Mouse (Mus musculus): ENCODE data around the gene Acsbg1. TPM values are rescaled to one million over a fixed set of nuclear protein-coding genes. Genes with fewer than 3 reads are reported as not detected.

The Acsbg1 gene
- total RNA-seq, 4 experiments from 2014 or later: 259 to 564 (median 438) TPM

DNA sequence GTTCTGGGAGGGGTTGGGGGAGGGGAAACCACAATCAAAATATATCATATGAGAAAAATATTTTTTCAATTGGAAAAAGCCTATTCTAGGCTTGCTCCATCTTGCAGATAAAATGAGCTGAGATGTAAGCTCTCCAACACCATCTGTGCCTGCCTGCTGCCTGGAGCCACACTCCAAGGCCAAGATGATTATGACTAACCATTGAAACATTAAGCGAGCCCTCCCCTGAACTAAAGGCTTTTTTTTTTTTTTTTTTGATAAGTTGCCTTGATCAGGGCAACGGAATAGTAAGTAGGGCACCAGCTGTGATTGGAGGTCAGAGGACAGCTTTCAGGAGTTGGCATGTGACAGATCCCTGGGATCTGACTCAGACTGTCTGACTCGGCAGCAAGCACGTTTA lies 6.8 kb upstream of the Acsbg1 start:
- DNase-seq: peak; percentile 48

DNA sequence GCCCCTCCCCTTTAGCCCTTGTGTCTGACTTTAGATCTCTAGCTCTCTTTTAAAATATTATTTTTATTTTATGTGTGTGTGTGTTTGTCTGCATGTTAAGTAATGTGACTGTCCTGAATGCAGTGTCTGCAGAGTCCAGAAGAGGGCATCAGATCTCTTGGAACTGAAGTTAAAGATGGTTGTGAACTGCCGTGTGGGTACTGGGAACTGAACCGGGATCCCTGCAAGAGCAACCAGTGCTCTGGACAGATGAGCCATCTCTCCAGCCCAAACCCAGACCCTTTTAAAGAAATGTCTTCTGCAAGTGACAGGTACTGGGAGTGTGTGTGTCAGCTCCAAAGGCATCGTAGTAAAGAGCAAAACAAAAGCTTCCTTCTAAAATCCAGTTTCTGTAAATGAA lies 4.4 kb upstream of the Acsbg1 start:
- DNase-seq: no peak

GRCm38 (mm10) chr9:54664358-54664757 lies 2.7 kb upstream of the Acsbg1 start:
- no peak for DNase-seq

DNA sequence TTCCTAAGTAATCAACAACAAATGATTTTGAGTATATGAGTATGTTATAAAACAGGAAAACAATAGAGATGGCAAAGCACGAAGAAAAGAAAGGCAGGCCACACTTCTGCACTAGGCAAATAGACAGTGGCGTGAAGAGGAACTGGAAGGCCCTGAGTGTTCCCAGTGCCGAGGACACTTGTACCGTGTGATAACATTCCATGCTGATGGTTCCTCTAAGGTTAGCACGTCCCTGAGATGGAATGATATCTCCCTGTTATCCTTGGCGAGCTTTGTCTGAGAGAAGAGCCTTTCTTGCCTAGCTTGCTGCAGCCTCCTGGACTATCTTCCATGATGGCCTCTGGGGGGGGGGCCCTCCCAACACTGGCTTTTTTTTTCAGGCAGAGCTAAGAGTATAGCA lies 2.9 kb downstream of the Acsbg1 start:
- peak; percentile 51 for DNase-seq

- DNase-seq: no peak
Measured at GRCm38 (mm10) chr9:54656402-54656801, 5.3 kb downstream of the Acsbg1 start.

DNA sequence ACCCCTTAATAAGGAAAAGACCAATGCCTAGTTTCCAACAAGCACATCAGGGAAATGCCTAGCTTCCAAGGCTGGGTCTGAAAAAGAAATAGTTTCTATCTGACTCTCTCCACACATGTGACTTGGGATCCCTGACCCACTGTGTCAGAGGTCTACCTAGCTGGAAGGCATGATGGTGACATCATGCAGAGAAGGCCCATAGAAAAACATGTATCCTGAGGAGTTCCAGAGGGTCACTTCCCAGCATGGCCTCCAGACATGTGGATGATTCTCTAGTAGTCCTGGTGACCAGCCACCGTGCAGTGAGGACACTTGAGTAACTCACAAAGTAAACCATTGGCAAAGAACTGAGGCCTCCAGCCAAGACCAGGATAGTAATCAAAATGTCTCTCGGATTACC lies 5.8 kb downstream of the Acsbg1 start:
- DNase-seq: no peak

DNA sequence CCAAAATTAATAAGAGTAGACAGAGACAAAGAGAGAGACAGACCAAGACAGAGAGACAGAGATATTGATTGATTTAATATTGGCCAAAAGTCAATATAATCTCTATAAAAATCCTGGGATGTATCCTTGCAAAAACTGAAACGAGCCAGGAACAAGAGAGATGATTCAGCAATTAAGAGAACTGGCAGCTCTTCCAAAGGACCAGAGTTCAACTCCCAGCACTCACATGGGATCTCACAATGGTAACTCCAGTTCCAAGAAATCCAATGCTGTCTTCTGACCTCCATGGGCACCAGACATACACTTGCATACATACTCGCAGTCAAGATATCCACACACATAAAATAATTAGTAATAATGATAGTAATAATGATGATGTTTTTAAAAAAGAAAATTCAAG lies 8.9 kb downstream of the Acsbg1 start:
- DNase-seq: no peak

DNA sequence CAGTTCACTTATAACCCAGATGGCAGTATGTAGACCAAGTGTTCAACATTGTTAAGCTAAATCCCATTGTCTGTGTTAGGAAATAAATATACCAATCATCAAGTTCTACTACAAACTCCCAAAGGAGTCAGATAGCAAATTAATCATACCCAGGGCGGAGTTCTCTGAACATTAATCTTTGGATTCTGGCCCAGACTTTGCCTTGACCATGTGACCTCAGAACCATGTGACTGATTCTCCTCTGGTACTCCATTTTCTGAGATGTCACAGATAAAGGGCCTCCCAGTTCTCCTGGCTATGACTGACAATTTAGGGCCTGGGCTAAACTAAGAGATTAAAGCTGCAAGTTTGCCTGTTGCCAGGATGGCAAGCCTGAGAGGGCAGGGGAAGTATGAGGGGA lies 12.3 kb downstream of the Acsbg1 start:
- peak; percentile 65 for DNase-seq

DNA sequence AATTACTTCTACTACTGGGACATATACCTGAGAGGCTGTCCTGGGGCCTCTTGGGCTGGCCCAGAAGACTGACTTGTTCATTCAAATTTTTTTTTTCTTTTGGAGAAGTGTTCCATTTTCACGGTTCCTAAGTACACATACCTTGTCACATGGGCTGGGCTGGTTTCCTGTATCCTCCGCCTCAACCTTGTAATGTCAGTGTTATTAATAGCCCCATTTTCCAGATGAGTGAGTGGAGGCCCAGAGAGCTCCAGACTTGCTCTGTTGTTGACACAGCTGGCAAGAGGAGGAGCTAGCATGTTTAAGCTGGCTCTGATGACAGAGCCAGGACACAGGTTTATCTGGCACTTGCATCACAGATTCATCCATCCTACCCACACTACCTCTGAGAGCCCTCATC lies 14.2 kb downstream of the Acsbg1 start:
- DNase-seq: no peak

DNA sequence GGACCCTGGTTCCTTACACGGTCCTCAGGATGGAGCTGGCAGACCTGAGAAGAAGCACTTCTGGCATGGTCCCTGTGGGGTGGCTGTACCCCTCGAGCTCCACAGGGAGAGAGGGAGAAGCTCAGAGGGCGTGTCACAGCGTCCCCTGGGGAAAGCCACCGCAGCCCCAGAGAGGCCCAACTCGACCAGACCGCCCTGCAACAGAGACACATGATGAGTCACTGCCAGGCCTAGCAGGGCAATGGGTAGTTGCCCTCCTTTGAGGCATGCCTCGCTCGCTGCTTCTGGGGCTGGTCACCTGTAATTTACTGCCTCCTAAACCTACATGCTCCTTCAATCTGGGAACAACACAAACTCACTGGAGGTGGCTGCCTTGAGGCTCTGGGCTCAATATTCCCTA lies 15.4 kb downstream of the Acsbg1 start:
- DNase-seq: no peak

- no peak for DNase-seq
Measured at GRCm38 (mm10) chr9:54645530-54645929, 16.1 kb downstream of the Acsbg1 start.

- DNase-seq: no peak
Measured at GRCm38 (mm10) chr9:54643179-54643578, 18.5 kb downstream of the Acsbg1 start.

- DNase-seq: no peak
Measured at GRCm38 (mm10) chr9:54642556-54642955, 19.1 kb downstream of the Acsbg1 start.

GRCm38 (mm10) chr9:54642149-54642548 lies 19.5 kb downstream of the Acsbg1 start:
- DNase-seq: peak; percentile 48

DNA sequence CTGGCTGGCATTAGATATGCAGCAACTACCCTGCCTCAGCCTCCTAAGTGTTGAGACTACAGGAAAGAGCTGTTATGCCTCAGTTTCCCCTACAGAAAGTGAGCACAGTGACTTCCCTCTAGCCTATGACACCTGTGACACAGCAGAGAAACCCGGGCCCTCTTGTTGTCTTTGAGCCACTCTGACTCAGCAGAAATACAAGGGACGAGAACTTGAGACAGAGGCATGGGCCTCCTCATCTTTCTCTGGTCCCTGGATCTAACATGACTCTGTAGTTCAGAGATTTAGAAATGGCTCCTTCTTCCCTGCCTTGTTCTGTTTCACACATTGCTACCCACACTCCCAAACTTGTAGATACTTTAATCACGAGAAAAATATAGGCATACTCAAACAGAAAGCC lies 20.1 kb downstream of the Acsbg1 start:
- DNase-seq: no peak

GRCm38 (mm10) chr9:54639192-54639591 lies 22.5 kb downstream of the Acsbg1 start:
- DNase-seq: no peak

GRCm38 (mm10) chr9:54637510-54638314 lies 24.0 kb downstream of the Acsbg1 start:
- DNase-seq: peak; percentile 50

DNA sequence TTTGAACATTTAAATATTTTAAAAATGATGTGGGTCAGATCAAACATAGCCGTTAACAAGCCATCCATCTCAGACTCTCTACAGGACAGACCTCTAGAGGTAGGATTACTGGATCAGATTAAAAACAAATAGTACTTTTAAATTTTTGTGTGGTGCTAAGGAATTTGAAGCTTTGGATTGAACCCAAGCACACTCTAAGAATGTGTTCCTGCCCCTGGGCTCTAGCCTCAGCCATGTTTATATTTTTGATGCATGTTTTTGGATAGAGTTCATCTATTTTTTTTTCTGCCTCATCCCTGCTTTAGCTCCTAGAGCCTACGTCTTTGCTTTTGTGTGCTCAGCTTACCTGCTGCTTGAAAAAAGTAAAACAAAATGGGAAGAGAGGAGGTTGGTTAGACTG lies 28.3 kb downstream of the Acsbg1 start:
- no peak for DNase-seq

- DNase-seq: no peak
Measured at GRCm38 (mm10) chr9:54630905-54631304, 30.8 kb downstream of the Acsbg1 start.

DNA sequence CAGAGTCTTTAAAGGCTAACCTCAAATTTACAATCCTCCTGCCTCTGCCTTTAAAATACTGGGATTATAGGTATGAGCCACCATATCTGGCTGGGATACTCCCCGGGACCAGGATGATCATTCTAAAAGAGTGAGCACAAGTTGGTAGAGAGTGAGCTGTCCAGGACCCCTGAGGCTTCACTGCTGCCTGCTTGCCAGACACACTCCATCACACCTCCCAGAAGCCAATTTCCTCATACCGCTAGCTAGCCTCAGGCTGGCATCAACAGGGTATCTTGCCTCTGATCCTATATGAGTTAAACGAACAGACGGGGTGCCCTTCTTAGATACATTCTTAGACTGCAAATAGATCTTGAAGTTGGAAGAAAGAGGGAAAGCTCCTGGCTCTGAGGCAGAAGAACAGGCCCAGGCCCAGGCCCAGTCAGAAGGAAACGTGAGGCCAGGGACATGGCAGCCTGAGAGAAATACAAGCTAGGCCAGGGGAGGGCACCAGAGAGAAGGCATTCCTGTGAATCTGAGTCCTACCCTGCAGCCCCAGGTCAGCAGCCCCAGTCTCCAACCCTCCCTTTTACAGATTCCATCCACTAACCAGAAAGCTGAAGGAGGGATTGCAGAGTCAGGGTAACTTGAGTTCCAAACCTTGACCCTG lies 31.9 kb downstream of the Acsbg1 start:
- DNase-seq: no peak

GRCm38 (mm10) chr9:54628752-54629151 lies 32.9 kb downstream of the Acsbg1 start:
- DNase-seq: no peak

DNA sequence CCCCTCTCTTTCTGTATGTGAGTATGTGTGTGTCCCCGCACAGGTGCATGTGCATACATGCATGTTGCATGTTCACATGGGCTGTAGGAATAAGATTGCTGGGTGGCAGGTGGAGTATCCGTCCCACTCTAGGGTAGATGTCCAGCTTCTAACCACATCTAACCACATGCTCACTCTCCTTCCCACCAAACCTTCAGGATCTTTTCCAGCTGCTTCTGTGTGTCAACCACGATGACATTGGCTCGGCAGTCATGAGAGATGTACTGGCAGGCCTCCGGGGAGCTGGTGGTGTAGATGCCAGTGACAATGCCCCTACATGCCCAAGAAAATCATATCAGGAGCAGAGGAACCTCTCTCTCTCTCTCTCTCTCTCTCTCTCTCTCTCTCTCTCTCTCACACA lies 34.4 kb downstream of the Acsbg1 start:
- DNase-seq: no peak

DNA sequence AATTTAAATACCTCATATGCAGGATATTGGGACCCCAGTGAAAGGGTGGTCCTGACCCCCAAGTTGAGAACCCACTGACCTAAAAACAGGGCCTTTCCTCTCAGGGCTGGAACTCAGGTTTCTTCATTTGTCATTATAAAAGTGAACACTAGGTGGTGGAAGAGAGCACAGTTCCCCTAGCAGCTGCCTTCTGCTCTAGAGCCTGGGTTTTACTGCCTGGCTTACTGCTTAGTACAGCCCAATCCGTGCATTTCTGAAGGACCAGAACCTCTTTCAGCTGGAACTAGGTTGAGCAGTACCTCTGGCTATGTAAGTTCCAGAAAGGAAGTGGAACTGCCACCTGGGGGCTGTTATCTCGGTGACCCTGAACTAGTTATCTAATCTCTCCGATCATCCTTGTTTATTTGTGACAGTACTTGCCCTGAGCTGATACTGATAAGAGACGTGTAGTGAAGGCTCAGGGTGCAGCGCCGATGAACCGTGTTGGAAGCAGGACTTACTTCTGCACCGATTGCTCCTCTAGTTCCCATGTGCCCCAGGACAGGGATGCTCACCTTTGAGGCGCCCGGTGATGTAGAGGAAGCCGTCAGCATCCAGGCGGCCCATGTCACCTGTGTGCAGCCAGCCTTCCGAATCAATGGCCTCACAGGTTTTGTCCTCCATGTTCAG lies 47.4 kb downstream of the Acsbg1 start:
- no peak for DNase-seq

GRCm38 (mm10) chr9:54612781-54613191 lies 48.9 kb downstream of the Acsbg1 start:
- no peak for DNase-seq

Measured in adrenal gland, adult 8-10 months (tissue).